Mouse (Mus musculus): ENCODE measurements around the gene Lsmem1. TPM values are rescaled to one million over a fixed set of nuclear protein-coding genes. Genes with fewer than 3 reads are reported as not detected.

Gene Lsmem1
- total RNA-seq, 1 experiment, result 0.09 TPM

DNA sequence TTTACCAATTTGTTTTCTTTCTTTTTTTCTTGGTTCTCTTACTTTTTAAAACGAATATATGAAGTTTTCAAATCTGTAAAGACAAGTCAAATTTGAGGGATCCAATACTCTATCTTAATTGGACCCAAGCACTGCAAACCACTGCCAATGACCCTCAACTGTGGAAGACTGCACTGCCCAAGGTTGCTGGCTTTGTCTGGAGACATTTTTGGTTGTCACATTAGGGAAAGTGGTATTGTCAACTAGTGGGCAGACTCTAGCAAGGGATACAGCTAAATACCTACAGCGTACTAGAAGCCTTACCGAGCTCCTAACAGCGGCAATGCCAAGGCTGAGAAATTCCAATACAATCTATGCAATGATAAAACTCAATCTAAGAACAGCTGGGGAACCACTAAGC, 8.6 kb upstream of the Lsmem1 start:
- no peak for DNase-seq (ENCODE audit: low read depth, low spot score)
- no peak for TF ChIP-seq ZC3H11A (IDR thresholded peaks at IDR 0.05; ENCODE audit: borderline replicate concordance, low read depth, low read length)
- TF ChIP-seq MAFK (IDR thresholded peaks at IDR 0.05; ENCODE audit: insufficient read depth, low read depth, low read length), result no peak
- no peak for TF ChIP-seq CHD2 (IDR thresholded peaks at IDR 0.05; ENCODE audit: low read depth, low read length)
- no peak for TF ChIP-seq HCFC1 (IDR thresholded peaks at IDR 0.05; ENCODE audit: borderline replicate concordance, insufficient read depth, low read length)
- TF ChIP-seq ZNF384 (IDR thresholded peaks at IDR 0.05; ENCODE audit: low read depth, low read length), result no peak
- H3K27ac ChIP-seq (ENCODE audit: insufficient read depth, low read depth, low read length, poor library complexity, severe bottlenecking), result no peak overlapping the region
- no peaks in the 10 kb centered on the region for H3K4me1 ChIP-seq (ENCODE audit: control insufficient read depth in 2 of 2, insufficient read depth in 2 of 2, low read length in 2 of 2, poor library complexity in 1 of 2)
- no peak overlapping the region for H3K9ac ChIP-seq (ENCODE audit: insufficient read depth, low read depth, low read length, poor library complexity, severe bottlenecking)
- in situ Hi-C loops (cut with MboI; ENCODE audit: low sequenced_read_pairs in 2 of 2, unreplicated experiment in 2 of 2), result no loop called here
- peaks cover 36% of the 10 kb centered on the region for H3K36me3 ChIP-seq (ENCODE audit: control insufficient read depth, insufficient read depth, low read length, poor library complexity, severe bottlenecking)
- H3K4me3 ChIP-seq (ENCODE audit: insufficient read depth in 1 of 2, low read depth in 1 of 2, low read length in 2 of 2, poor library complexity in 1 of 2, severe bottlenecking in 1 of 2), result no peak overlapping the region
- no peaks in the 10 kb centered on the region for H3K9me3 ChIP-seq (ENCODE audit: control insufficient read depth, insufficient read depth, low read depth, low read length)

DNA sequence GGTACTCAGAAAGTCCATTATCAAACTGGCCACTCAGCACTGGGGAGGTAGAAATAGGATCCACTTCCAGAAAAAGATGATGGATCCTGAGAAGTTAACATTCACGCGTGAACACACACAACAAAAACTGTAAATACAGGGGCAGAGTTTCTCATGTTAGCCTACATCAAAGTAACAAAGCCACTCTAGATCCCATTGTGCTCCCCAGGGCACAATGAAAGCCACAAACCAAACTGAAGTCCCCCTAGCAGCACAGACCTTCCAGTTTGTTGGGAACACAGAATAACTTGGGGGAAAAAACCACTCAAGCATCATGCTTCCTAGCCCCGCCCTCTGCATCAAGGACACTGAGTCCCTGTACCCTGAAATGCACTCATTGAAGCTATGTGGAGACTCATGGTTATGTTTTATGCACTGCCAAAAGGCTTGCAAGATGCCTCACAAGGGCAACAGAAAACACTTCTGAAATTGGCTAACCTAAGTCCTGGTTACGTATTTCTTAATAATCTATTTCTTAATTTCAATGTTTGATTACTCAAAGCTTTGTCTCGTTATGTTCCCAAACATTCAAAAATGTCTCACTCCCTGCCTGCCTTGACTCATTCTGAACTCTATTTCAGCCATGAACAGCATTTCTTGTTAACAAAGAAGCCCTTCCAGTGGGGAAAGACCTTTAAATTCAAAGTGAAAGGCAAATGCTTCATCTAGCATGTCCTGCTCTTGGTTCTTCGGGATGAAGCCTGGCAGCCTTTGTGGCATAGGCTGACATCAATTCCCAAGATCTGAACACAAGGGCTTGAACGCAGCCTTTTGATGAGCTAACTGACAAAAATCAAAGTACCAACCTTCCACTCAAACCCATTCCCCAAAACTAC, 3.1 kb upstream of the Lsmem1 start:
- H3K27ac ChIP-seq (ENCODE audit: insufficient read depth, low read depth, low read length, poor library complexity, severe bottlenecking), result no peak overlapping the region
- TF ChIP-seq ZC3H11A (IDR thresholded peaks at IDR 0.05; ENCODE audit: borderline replicate concordance, low read depth, low read length), result no peak
- TF ChIP-seq MAFK (IDR thresholded peaks at IDR 0.05; ENCODE audit: insufficient read depth, low read depth, low read length), result no peak
- no peak for TF ChIP-seq HCFC1 (IDR thresholded peaks at IDR 0.05; ENCODE audit: borderline replicate concordance, insufficient read depth, low read length)
- no peak for TF ChIP-seq ZNF384 (IDR thresholded peaks at IDR 0.05; ENCODE audit: low read depth, low read length)
- no peak for TF ChIP-seq CHD2 (IDR thresholded peaks at IDR 0.05; ENCODE audit: low read depth, low read length)
- in situ Hi-C loops (cut with MboI; ENCODE audit: low sequenced_read_pairs in 2 of 2, unreplicated experiment in 2 of 2), result no loop called here
- H3K4me3 ChIP-seq (ENCODE audit: insufficient read depth in 1 of 2, low read depth in 1 of 2, low read length in 2 of 2, poor library complexity in 1 of 2, severe bottlenecking in 1 of 2), result no peak overlapping the region
- DNase-seq (ENCODE audit: low read depth, low spot score), result no peak
- no peaks in the 10 kb centered on the region for H3K9me3 ChIP-seq (ENCODE audit: control insufficient read depth, insufficient read depth, low read depth, low read length)
- no peaks in the 10 kb centered on the region for H3K4me1 ChIP-seq (ENCODE audit: control insufficient read depth in 2 of 2, insufficient read depth in 2 of 2, low read length in 2 of 2, poor library complexity in 1 of 2)
- H3K9ac ChIP-seq (ENCODE audit: insufficient read depth, low read depth, low read length, poor library complexity, severe bottlenecking), result no peak overlapping the region
- peaks cover 23% of the 10 kb centered on the region for H3K36me3 ChIP-seq (ENCODE audit: control insufficient read depth, insufficient read depth, low read length, poor library complexity, severe bottlenecking)

DNA sequence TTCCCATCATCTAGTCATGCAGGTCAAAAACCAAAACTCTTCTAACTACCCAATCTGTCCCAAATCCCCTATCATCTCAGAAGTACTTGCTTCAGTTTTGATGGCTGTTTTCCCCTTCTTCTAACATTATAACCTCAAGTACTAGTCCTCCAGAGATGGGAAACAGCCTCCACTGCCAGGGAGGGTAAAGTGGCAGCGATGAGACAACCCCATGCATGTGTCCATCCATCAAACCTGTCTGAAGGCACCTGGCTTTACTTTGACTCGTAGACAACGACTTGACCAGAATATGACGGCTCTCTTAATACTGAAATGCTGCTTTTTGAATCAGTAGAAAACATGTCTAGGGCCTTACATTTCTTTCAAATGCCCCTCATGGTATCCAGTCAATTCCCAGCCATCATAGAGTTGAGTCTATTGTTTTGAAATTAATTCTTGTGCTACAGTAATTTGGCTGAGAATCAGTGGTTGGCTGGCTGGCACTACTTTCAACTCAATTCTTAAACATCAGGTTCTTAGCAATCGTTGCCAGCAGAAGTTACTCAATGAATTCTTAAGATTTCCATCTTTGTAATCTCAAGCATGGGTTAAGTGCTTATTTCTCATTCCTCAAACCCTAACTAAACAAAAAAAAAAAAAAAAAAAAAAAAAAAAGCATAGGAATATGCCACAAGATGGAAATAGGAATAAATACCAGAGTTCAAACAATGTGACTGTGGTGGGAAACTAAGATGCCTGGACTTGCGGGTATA, 1.4 kb upstream of the Lsmem1 start:
- Histone ChIP-seq H3K9ac (ENCODE audit: insufficient read depth, low read depth, low read length, poor library complexity, severe bottlenecking) (no peak overlapping the region), H3K27ac (ENCODE audit: insufficient read depth, low read depth, low read length, poor library complexity, severe bottlenecking) (no peak overlapping the region), H3K4me3 (ENCODE audit: insufficient read depth in 1 of 2, low read depth in 1 of 2, low read length in 2 of 2, poor library complexity in 1 of 2, severe bottlenecking in 1 of 2) (no peak overlapping the region), H3K4me1 (ENCODE audit: control insufficient read depth in 2 of 2, insufficient read depth in 2 of 2, low read length in 2 of 2, poor library complexity in 1 of 2) (no peaks in the 10 kb centered on the region), H3K36me3 (ENCODE audit: control insufficient read depth, insufficient read depth, low read length, poor library complexity, severe bottlenecking) (peaks cover 14% of the 10 kb centered on the region), H3K9me3 (ENCODE audit: control insufficient read depth, insufficient read depth, low read depth, low read length) (no peaks in the 10 kb centered on the region)
- in situ Hi-C loops (cut with MboI; ENCODE audit: low sequenced_read_pairs in 2 of 2, unreplicated experiment in 2 of 2), result no loop called here
- TF ChIP-seq ZC3H11A (IDR thresholded peaks at IDR 0.05; ENCODE audit: borderline replicate concordance, low read depth, low read length) (no peak), HCFC1 (IDR thresholded peaks at IDR 0.05; ENCODE audit: borderline replicate concordance, insufficient read depth, low read length) (no peak), ZNF384 (IDR thresholded peaks at IDR 0.05; ENCODE audit: low read depth, low read length) (0 out of 2 replicates have a peak, but pooled peaks have one; percentile 45)
- no peak for DNase-seq (ENCODE audit: low read depth, low spot score)

GRCm38 (mm10) chr12:40199795-40200402, 609 bp upstream of the Lsmem1 start:
- peak; percentile 56 for DNase-seq (ENCODE audit: low read depth, low spot score)
- no peaks in the 10 kb centered on the region for H3K4me1 ChIP-seq (ENCODE audit: control insufficient read depth in 2 of 2, insufficient read depth in 2 of 2, low read length in 2 of 2, poor library complexity in 1 of 2)
- no peak for TF ChIP-seq CHD2 (IDR thresholded peaks at IDR 0.05; ENCODE audit: low read depth, low read length)
- no peak for TF ChIP-seq MAFK (IDR thresholded peaks at IDR 0.05; ENCODE audit: insufficient read depth, low read depth, low read length)
- TF ChIP-seq ZC3H11A (IDR thresholded peaks at IDR 0.05; ENCODE audit: borderline replicate concordance, low read depth, low read length), result no peak; the same call in 1 of the 2 replicates
- TF ChIP-seq ZNF384 (IDR thresholded peaks at IDR 0.05; ENCODE audit: low read depth, low read length), result no peak
- no peak for TF ChIP-seq HCFC1 (IDR thresholded peaks at IDR 0.05; ENCODE audit: borderline replicate concordance, insufficient read depth, low read length)
- H3K36me3 ChIP-seq (ENCODE audit: control insufficient read depth, insufficient read depth, low read length, poor library complexity, severe bottlenecking), result peaks cover 9% of the 10 kb centered on the region
- H3K9me3 ChIP-seq (ENCODE audit: control insufficient read depth, insufficient read depth, low read depth, low read length), result no peaks in the 10 kb centered on the region
- H3K4me3 ChIP-seq (ENCODE audit: insufficient read depth in 1 of 2, low read depth in 1 of 2, low read length in 2 of 2, poor library complexity in 1 of 2, severe bottlenecking in 1 of 2), result no peak overlapping the region
- no peak overlapping the region for H3K9ac ChIP-seq (ENCODE audit: insufficient read depth, low read depth, low read length, poor library complexity, severe bottlenecking)
- no peak overlapping the region for H3K27ac ChIP-seq (ENCODE audit: insufficient read depth, low read depth, low read length, poor library complexity, severe bottlenecking)
- in situ Hi-C loops (cut with MboI; ENCODE audit: low sequenced_read_pairs in 2 of 2, unreplicated experiment in 2 of 2), result no loop called here
